Mouse (Mus musculus) mouse embryonic stem cell (cell line): ENCODE results near the gene Pkp3.

Source experiments
- in situ Hi-C, 2 experiments: fragments of 300-500 bp; cut with MboI; formaldehyde crosslinking; loops; 1 replicate in 1 of 2; 3 replicates in 1 of 2; pipeline ENCODE4 v1.14.3; 2019 to 2020; ENCODE audit warnings: low sequenced_read_pairs in 2 of 2, low pct_unique_long_range_greater_than_20kb in 1 of 2, mixed read lengths in 1 of 2; ENCODE audit not compliant: unreplicated experiment in 1 of 2

Pkp3 gene

GRCm38 (mm10) chr7:141121051-141121531 lies 43.1 kb downstream of the Pkp3 start:
- in situ Hi-C loops: no loop called here

GRCm38 (mm10) chr7:141122245-141122644 lies 44.2 kb downstream of the Pkp3 start, which contains the start of gene Ptdss2:
Gene Ptdss2, plus strand, starts transcription at chr7:141122382.
- in situ Hi-C loops: no loop called here

GRCm38 (mm10) chr7:141122689-141123516 lies 44.9 kb downstream of the Pkp3 start:
- in situ Hi-C loops: no loop called here

DNA sequence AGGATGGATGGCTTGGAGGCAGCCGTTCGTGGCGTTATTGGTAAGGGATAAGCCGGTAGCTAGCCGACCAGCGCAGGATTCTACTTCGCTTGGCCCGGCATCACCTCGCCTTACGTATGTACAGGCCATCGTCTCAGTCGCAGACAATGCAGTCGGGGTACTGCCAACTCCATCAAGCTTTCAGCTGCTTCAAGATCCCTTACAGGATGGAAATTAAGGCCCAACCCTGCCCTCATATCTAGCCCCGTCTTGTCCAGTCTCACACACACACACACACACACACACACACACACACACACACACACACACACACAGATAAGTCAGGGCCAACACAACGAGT lies 45.5 kb downstream of the Pkp3 start:
- in situ Hi-C loops: no loop called here

DNA sequence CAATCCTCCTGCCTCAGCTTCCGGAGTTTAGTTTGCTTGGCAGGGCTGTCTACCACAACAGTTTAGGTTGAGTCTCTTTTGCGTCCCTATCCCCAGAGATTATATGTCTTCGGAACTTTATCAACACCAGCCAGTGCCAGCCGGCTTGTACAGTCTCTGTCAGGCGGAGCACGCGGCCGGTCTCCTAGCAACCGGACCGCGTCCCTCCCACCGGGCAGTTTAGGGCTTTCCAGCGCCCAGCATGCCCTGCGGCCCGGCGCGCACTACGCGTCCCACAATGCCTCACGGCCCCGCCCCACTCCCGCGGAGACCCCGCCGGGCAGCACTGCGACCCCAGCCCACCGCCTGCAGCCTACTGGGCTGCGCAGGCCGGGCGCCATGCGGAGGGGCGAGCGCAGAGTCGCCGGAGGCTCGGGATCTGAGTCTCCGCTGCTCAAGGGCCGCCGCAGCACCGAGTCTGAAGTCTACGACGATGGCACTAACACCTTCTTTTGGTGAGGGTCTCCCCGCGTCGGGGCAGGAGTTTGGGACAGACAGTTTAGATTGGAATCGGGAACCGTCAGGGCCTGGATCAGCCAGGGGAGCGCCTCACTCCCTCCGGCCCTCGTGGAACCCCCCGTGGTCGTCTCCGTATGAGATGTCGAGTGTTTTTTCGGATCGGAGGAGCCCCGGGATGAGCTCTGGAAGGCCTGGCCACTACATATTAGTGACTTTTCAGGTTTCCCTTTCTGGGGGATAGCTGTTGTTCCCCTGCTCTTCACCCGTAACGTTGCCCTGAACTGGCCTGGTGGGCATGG lies 53.2 kb downstream of the Pkp3 start:
- in situ Hi-C loops: no loop called here

DNA sequence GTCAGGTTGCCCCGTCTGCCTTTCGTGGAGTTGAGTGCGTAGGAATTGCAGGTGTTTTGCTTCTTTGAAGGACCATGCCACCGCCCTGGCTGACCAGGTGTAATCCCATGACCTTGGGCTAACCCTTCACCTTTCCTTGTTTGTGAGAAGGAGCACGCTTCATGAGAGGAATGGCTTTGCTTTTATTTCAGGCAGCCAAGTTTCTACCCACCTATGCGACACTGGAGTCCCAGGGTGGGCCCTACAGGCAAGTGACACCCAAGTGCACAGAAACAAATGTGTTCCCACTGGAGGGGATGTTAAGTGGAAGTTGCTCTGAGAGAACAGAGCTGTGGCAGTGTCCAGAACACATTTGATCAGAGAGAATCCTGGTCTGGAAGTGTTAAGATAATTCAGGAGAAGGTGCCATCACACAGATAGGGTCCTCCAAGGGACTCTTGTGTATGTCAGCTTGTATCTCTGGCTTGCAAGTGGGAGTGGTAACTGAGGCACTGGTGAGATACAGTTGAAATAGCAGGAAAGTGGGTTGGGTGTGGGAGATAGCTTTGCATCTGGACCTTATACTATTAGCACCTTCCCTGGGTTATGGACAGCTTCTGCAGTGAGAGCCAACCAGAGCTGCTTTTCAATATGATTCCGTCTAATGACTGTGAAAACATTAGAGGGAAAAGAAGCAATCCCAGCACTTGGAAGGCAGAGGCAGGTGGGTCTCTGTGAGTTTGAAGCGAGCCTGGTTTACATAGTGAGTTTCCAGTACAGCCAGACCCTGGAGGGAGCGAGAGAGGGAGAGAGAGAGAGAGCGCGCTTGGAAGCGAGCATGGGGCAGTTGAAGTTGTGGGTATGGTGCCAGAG lies 54.1 kb downstream of the Pkp3 start:
- in situ Hi-C loops: no loop called here
